Mouse (Mus musculus): ENCODE results near the gene Psmd10.

The Psmd10 gene

GRCm38 (mm10) chrX:140956272-140956940 lies at the start of gene Psmd10, which contains the start of gene Atg4a:
TSS of gene Psmd10 (minus strand) at chrX:140956728.
TSS of gene Atg4a (plus strand) at chrX:140956907.
- peak; percentile 83 to 93 for DNase-seq (ENCODE audit: low spot score in 2 of 2)

- DNase-seq (ENCODE audit: low spot score in 2 of 2), result no peak
Observed at GRCm38 (mm10) chrX:140998885-140999284, 42.4 kb upstream of the Psmd10 start.

GRCm38 (mm10) chrX:140997912-140998545 lies 41.5 kb upstream of the Psmd10 start:
- DNase-seq (ENCODE audit: low spot score in 2 of 2), result no peak

- no peak for DNase-seq (ENCODE audit: low spot score in 2 of 2)
Observed at GRCm38 (mm10) chrX:140996909-140997516, 40.5 kb upstream of the Psmd10 start.

- DNase-seq (ENCODE audit: low spot score in 2 of 2), result no peak
Observed at GRCm38 (mm10) chrX:140985256-140985655, 28.7 kb upstream of the Psmd10 start.

- DNase-seq (ENCODE audit: low spot score in 2 of 2), result no peak
Observed at GRCm38 (mm10) chrX:140984795-140985194, 28.3 kb upstream of the Psmd10 start.

- no peak for DNase-seq (ENCODE audit: low spot score in 2 of 2)
Observed at GRCm38 (mm10) chrX:140983206-140983960, 26.9 kb upstream of the Psmd10 start.

- no peak for DNase-seq (ENCODE audit: low spot score in 2 of 2)
Observed at GRCm38 (mm10) chrX:140980163-140980562, 23.6 kb upstream of the Psmd10 start.

- peak; percentile 20 to 49 for DNase-seq (ENCODE audit: low spot score in 2 of 2)
Observed at GRCm38 (mm10) chrX:140979546-140979945, 23.0 kb upstream of the Psmd10 start.

GRCm38 (mm10) chrX:140978943-140979342 lies 22.4 kb upstream of the Psmd10 start:
- no peak for DNase-seq (ENCODE audit: low spot score in 2 of 2)

GRCm38 (mm10) chrX:140956959-140957358 lies 431 bp upstream of the Psmd10 start:
- DNase-seq (ENCODE audit: low spot score in 2 of 2), result no peak

GRCm38 (mm10) chrX:140953618-140954017 lies 2.9 kb downstream of the Psmd10 start:
- no peak for DNase-seq (ENCODE audit: low spot score in 2 of 2)

GRCm38 (mm10) chrX:140936271-140936670 lies 20.3 kb downstream of the Psmd10 start:
- no peak for DNase-seq (ENCODE audit: low spot score in 2 of 2)

- no peak for DNase-seq (ENCODE audit: low spot score in 2 of 2)
Observed at GRCm38 (mm10) chrX:140933263-140933662, 23.3 kb downstream of the Psmd10 start.

GRCm38 (mm10) chrX:140932066-140932465 lies 24.5 kb downstream of the Psmd10 start:
- peak in 1 of 2 experiments; percentile 9 for DNase-seq (ENCODE audit: low spot score in 2 of 2)

- peak; percentile 1 to 16 for DNase-seq (ENCODE audit: low spot score in 2 of 2)
Observed at GRCm38 (mm10) chrX:140921321-140921720, 35.2 kb downstream of the Psmd10 start.

- no peak for DNase-seq (ENCODE audit: low spot score in 2 of 2)
Observed at GRCm38 (mm10) chrX:140907360-140907759, 49.2 kb downstream of the Psmd10 start, which contains the start of gene Vsig1. TSS of gene Vsig1 (plus strand) at chrX:140907608.

- no peak for DNase-seq (ENCODE audit: low spot score in 2 of 2)
Observed at GRCm38 (mm10) chrX:140903487-140903886, 53.0 kb downstream of the Psmd10 start.
